Mouse (Mus musculus) adrenal gland, adult 8-10 months (tissue): Measurements from ENCODE around the gene Taf3. TPM values are rescaled to one million over a fixed set of nuclear protein-coding genes. Genes with fewer than 3 reads are reported as not detected.

Experiments
- DNase-seq: peaks from one replicate; pipeline ENCODE4 v3.0.0; 2022
- total RNA-seq, 4 experiments: library from RNA; stranded (reverse); gene quantifications; 2 replicates each; pipeline ENCODE4 v1.2.4; 2022

Taf3 gene
- total RNA-seq, 4 experiments from 2014 or later, result 11.8 to 12.7 (median 12.4) TPM

DNA sequence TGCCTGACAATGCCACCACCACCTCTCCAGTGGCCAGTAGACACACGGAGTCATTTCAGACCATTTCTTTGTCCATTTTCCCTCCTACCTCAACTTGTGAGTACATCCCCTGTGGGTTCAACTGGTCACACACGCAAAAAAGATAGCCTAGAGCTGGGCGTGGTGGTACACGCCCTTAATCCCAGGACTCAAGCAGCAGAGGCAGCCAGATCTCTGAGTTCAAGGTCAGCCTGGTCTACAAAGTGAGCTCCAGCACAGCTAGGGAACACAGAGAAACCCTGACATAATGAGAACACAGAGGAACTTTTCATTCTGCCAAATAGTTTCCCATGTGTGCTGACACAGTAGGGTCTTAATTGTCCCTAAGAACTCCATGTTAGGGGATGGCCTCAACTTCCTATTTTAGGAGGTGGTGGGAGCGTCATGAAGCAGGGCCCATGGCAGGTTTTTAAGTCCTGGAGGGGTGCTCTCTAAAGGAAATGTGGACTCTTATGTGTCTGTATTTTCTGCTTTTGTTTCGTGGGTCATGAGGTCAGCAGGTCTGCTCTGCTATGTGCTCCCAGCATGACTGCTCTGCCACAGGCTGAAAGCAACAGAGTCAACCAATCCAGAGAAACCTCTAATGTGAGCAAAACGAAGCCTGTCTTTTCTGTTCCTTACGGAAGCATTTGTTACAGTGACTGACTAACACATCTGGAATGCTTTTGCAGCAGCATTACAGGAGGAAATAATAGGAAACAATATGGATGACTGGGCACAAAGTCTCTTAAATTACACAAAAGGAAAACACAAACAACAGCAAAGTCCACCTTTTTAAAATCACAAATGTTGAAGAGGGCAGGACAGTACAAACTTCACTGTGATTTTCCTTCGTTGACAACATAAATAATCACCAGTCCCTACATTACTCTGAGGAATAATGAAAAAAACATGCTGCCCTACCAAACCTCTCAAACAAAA lies 92.5 kb downstream of the Taf3 start:
- no peak for DNase-seq

DNA sequence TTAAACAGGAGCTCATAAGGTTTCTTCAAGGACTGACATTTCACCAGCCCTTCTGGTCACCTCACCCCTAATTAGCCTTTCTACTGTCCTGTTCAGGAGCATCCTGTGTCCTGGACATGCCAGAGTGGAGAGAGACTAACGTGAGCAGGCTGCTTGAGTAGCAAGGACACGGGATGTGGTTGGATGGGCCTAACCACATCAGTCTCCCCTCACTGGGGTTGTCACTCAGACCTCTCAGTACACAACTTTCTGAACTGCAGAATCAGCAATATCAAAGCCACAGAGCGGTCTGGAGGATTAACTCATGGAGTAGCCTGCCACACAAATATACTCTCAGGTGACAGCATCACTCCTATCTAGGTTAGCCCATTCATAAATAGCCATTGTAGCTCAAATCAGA lies 101.7 kb downstream of the Taf3 start:
- no peak for DNase-seq

DNA sequence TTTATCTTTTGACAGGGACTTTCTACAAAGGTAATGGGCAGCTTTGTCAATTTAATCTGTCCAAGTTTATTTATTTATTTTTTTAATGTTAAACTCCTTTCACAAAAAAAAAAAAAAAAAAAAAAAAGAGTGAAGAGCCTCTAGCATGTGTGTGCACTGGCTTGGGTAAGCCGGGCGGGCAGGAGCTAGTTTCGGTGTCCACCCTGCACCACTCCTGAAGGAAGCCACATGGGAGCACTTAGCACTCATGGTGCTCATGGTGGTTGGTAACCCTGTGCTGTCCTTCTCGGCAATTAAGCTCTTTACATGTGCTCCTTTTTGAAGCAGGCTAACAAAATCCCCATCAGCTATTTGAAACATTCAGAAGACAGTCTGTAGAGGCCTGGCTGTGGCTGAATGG lies 102.8 kb downstream of the Taf3 start:
- DNase-seq, result no peak

DNA sequence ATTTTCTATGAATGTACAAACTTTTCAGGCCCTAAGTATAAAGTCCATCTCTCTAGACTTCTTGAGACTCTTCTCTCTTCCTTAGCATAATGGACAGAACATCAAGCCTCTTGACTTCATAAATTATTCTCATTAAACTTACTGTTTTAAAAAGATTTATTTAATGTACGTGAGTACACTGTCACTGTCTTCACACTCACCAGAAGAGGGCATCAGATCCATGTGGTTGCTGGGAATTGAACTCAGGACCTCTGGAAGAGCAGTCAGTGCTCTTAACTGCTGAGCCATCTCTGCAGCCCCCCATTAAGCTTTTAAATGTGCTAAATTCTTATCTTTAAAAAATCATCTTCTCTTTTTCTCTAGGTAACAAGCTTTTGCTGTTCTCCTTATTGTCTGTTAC lies 105.4 kb downstream of the Taf3 start:
- no peak for DNase-seq

DNA sequence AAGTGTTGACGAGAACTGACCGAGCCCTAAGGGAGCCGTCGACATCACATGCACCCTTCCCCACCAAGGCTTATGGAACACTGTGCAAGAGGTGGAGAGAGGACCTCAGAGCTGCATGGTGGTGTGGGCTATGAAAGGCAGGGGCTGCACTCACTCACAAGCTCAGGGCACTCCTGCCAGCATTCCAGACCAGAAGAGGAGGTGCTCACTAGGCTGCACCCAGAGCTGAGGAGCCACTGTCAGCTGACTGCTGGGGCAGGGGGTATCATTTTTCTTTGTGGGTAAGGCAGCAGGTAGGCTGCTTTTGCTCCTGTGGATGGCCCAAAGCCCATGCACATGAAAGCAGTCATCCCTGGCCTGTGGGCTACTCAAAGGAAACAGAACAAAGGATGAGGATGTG lies 109.1 kb downstream of the Taf3 start:
- DNase-seq, result no peak

DNA sequence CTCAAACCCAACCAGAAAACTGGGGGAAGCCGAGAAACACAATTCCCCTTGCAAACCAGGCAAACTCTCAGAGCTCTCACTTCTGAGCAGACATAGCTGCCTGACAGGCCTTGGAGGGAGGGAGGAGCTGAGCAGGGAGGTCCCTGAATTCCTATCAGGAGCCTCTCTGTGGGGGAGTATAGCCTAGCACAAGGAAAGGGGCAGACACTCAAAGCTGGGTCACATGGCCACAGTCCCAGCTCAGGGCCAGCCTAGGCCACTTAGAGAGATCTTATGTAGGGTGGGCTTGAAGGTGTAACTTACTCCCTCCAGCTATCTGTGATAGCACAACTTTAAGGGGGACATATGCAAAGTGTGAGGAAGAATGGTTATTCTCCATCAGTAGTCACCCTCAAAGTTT lies 112.4 kb downstream of the Taf3 start:
- no peak for DNase-seq

DNA sequence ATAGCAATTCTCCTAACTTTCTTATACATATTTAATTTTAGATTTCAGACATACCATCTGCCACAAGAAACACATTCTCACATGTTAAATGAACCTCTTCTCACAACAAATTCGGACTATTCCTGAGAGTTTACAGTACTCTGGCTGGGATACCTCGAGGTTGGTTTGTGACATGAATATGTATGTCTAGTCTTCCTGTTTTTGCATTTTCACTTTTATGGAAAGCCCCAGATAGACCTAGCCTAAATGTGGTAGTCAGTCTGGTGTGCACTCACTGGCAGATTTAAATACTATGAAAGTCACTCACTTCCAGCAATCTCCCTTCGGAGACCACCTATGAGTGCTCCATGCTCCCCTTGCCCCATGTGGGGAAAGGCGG lies 121.5 kb downstream of the Taf3 start:
- no peak for DNase-seq

DNA sequence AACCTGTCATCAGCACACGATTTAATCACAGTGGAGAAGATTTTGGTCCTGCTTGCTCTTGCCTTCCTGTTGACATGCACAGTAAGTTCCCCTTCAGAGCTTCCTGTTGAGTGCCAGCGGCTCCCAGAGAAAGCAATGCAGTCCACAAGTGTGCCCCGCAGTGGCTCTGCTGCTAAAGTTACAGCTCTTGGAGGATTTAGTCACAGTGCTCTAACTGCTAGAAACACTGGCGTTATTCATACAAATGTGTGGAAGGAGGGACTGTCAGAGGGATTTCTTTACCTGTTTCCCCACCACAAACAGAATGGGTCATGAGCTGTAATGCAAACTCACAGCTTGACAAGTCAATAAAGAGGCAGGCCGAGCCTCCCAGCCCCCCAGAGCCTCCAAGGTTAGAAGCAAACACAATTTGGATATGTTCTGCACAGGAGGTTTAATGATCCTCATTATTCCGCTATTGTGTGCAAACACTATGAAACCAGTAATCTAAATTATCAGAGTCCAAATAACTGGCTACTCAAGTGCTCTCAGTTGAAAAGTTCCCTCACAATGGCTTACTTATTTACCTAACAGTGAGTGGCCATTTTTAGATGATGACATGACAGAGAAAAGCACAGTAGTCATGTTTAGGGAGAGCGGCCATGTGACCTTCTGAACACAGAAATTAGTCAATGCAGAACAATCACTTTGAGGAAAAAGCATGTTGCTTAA lies 122.0 kb downstream of the Taf3 start:
- no peak for DNase-seq

DNA sequence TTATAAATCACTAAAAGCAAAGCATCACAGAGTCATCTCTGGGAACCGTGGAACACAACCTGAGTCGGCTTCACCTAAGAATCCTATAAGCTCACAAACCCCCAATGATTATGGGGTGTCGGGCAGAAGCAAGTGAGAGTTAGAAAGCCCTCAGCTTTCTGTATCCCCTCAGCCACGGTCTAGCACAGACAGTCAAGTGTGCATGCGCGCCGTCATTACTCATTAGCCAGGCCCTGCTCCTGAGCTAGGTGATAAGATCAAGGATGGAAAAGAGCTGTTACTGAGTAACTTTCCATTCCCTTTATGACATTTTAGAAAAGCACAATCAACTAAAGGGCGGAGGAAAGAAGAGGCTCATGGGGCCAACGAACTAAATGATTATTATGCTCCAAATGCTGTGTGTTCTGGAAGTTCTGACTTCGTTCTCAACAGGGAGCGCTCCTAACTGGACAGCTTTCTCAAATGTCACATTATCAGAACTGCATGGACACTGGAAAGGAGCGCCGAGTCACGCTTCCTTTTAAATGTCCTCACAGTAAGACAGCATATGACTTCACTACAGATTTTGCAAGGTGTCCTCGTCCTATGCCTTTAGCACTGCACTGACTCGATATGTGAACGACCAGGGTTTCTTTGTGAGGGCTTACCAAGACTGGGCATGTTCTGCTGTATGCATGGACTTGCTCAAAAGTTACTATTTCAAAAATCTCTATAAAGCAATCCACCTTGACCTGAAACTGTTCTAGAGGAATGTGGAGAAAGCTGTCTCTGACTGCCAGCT lies 129.5 kb downstream of the Taf3 start:
- no peak for DNase-seq

DNA sequence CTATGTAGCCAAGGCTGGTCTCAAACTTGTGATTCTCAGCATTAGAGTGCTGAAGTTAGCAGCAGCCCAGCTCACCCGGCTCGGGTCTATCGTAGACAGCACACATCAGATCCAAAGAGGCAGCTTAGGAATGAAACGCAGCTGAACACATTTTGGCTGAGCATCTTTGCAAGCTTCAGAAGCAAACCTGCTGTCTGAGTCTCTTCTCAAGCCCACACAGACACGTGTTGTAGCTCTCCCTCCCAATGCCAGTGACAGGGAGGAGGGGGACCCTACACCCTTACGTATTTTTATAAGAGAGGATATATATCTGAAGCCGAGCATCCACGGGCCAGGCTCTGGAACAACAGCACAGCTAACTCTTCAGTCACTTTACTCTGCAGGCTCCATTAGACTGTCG lies 130.8 kb downstream of the Taf3 start:
- no peak for DNase-seq

DNA sequence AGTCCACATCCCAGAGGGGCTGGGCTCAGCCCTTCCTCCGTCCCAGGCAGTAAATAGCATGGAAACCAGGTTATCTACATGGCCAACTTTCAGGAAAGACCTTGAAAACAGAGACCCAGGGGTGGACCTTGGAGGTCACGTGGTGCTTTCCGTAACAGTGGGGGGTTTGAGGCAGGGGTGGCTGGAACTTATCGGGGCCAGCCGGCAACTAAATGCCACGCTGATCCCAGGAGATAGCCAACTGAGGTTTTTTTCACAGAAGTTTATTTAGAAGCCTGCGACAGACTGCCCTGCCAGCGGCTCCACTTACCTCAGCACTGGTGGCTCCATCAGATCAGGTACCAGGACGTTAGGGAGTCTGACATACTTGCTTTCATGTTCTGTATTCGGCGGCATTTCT lies 142.4 kb downstream of the Taf3 start:
- DNase-seq, result no peak

DNA sequence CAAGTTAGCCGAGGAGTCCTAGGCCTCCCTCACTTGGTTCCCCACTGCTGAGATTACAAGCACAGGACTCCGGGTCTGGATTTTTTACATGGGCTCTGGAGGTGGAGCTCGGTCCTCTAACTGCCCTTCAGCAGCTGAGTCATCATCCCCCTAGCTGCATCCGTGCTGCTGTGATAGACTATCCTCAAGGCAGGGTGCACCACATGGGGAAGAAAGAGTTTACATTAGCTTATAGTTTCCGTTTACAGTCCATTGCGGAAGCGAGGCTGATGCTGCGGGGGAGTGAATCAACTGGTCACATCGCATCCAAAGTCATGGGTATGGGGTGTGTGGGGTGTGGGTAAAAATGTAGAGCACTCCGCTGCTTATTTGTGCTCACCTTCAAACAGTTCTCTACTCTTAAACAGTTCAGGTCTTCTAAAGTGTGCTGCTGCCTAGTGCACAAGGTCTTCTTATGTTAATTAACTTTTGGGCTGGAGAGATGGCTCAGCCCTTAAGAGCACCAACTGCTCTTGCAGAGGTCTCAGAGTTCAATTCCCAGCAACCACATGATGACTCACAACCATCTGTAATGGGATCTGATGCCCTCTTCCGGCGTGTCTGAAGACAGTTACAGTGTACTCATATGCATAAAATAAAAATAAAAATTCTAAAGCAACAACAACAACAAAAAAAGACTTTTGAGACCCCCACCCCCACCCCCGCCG lies 144.4 kb downstream of the Taf3 start:
- DNase-seq, result no peak

DNA sequence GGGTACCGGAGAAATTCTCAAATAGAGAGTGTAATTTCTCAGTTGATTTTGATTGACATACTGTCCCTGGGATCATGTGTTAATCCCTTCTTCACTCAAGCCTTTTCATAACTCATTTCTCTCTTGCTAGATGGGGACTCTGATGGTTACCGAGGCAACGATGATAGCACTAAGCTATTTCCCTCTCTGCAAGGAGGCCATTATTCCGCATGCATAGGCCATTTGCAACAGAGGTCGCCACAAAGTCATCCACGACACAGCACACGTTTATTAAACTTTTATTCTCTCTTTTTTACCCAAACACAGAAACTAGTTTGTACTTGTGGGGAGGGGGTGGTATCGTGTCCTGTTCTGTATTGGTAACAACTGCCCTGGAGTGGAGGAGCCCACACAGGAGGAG lies 150.6 kb downstream of the Taf3 start:
- no peak for DNase-seq

DNA sequence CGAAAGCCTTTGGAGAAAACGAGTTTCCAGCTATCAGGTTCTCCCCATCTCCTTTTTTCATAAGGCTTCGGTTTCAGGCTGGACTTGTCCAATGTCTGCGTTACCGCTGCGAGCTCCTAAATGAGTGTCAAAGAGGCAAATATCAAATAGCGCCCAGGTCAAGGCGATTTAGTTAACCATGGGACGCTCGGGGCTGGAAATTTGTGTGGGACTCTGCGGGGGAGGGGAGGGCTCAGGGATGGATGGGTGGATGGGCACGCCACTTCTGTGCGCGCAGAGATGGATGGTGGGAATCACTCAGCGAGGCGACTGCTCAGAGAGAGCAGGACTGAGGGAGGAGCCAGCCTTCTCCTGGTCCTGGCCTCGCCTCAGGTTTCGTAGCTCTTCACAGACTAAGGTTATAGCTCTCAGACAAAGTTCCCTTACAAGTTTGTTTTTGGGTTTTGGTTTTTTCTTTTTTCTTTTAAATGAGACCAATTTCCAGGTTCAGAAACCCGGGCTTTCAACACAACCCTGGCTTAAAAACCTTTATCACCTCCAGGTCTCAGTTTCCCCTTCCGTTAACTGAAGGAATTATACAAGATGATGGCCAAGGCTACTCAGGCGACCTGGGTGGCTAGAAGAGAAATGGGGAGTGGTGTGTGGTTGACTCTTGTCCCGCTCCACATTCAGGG lies 152.2 kb downstream of the Taf3 start:
- no peak for DNase-seq

DNA sequence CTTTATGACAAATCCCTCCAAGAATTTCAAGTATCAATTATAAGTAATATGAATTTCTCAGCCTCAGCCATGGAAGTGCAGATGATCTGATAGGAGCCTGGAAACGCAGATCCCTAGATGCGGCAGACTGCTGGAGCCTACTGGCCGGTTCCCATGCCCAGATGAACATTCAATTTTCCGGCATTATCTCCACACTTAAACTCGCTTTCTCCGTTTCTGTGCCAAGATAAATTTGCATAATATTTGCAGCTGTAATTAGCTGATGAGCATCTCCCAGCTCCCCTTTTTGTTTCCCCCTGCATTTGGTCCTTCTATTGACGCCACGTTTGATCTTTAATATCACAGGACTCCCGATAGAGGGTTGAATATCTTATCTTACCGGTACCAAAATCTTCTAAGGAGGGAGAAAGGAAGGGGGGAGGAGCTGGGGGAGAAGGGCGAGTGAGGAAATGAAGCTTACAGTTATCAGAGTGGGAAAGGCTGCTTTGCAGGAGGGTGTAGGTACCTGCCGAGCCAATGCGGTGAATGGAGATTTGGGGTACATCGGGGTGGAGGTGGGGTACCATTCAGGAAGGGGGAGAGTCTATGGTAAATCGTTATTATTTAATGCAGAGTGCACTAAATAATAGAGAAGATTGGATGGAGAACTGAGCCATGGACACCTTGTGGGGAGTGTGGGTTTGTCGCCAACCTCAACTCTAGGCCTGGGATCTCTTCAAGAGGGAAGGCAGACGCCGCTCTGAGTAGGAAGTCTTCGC lies 153.4 kb downstream of the Taf3 start:
- DNase-seq, result no peak

DNA sequence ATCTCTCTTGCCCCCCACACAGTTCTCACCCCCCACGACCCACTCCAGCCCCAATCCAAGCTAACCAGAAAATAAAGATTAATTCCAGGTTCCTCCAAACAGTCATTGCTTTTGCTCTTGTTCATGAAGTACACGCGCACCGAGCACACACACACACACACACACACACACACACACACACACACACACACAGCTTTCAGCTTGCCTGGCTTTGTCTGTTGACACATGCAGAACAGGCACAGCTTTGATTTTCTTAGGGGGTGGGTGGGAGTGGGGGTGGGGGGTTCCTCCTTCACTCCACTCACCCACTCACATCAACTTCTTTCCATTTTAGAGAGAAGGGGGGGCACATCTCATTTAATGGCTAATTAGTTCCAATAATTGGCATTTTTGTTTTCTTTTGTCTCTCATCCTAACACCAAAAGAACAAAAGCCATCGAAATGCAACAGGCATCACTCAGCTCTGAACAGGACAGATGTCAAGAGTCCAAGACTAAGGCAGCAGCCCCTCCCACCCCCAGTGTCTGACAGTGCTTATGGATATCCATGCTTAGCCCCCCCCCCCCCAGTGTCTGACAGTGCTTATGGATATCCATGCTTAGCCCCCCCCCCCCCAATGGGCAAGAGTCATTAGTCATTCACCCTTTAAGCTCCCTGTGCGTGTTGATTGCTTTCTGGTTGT lies 155.0 kb downstream of the Taf3 start:
- DNase-seq, result no peak

DNA sequence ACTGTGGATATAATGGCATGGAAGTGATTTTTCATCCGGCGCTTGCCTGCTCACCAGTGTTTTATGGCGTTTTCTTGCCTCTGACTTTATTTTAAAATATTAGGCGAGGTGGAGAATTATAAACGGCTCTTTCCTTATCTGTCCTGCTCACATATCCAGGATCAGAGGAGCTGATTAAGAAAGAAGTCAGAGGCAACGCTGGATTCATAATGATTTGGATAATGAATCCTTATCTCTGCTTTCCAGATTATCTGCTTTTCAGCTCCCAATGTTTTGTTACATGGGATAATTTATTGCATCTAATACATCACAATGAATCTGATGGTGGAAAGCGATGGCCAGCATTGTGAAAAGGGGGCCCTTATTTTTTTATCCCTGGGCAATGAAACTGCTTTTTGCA lies 155.9 kb downstream of the Taf3 start:
- DNase-seq, result no peak

DNA sequence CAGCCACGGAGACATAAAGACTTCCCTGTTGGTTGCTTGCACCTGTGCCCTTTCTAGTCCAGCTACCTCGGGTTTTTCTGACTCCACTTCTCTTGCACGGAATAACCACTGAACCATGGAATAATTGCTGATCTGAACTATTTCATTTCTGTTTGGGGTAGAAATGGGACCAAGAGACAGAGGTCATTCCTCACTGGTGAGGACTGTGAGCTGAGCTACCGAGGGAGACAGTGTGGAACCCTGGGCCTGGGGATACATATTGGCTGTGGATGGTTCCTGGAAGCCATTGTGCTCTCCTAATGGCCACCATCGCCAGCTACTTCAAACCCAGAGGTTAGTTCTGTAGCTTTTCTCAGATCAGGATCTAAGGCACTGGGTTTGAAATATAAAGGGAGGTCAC lies 157.5 kb downstream of the Taf3 start:
- DNase-seq, result no peak

DNA sequence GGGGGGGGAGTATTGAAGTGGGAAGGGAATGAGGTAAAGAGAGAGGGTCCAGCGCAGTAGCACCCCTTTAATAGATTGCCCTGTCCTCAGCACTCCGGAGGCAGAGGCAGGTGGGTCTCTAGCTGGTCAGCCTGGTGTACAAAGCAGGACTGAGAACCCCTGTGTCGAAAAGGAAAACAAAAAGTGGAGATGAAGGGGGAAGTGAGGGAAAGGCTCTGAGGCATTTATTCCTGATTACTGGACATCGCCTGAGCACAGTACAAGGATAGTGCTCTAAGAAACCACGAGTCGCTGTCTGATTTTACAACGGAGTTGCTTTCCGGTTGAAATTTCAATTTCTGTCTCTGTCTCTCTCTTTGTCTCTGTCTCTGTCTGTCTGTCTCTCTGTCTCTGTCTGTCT lies 158.1 kb downstream of the Taf3 start:
- no peak for DNase-seq

DNA sequence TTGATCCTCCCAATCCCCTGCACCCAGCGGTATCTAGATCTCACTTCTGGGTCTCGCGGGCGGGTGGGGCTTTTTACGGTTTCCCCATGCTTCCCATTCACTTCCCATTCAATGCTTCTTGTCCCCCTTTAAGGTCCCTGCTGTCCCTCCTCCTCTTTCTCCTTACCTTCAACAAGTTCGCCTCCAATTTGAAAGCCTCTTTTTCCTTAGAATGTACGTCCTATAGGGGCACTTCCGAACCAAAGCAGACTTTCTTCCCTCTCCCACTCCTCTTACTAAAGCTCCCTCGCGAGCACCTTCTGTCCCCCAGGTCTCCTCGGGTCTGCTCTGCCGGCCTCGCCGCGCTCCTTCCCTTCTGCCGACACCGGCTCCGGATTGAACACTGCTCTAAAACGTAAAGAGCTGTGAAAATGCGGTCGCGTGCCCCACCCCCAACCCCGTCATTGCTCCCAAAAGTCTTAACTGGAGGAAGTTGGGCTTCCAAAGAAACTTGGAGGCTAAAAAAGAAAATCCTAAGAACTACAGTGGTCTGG lies 158.7 kb downstream of the Taf3 start, which contains the start of gene Gata3:
Gata3 (minus strand) TSS at position 384 of the 533 bp plus-strand sequence.
- no peak for DNase-seq
